Mouse (Mus musculus) embryonic facial prominence, embryonic 12.5 days (tissue): Measurements from ENCODE around the gene Rap1gap2. TPM values are rescaled to one million over a fixed set of nuclear protein-coding genes. Genes with fewer than 3 reads are reported as not detected.
A peak's percentile ranks its signal among the peaks of the same experiment; 100 is the strongest.
"Not testable (repeated sequence)": the region's sequence is repeated elsewhere in the genome, so short reads cannot be mapped to it uniquely, and the experiment has no call there.

Experiments
- ATAC-seq: fragments of 200-750 bp; cut with Nextera tagmentation; 2 replicates; pipeline ENCODE4 v1.8.0; 2017; ENCODE audit not compliant: insufficient number of reproducible peaks, insufficient read depth, low FRiP score, low TSS enrichment
- H3K27ac ChIP-seq: fragments of 300-500 bp; sonication (generic); 2 replicates; pipeline ENCODE4 v1.5.1; 2016; ENCODE audit warnings: mild to moderate bottlenecking
- H3K27me3 ChIP-seq: fragments of 300-500 bp; sonication (generic); 2 replicates; pipeline ENCODE4 v1.6.1; 2016; ENCODE audit warnings: mild to moderate bottlenecking, moderate library complexity
- H3K36me3 ChIP-seq: fragments of 300-500 bp; sonication (generic); 2 replicates; pipeline ENCODE4 v1.6.1; 2016; ENCODE audit warnings: mild to moderate bottlenecking
- H3K4me1 ChIP-seq: fragments of 300-500 bp; sonication (generic); 2 replicates; pipeline ENCODE4 v1.6.1; 2016
- H3K4me2 ChIP-seq: fragments of 300-500 bp; sonication (generic); replicated peaks from 2 replicates; pipeline ENCODE4 v1.6.1; 2016; ENCODE audit warnings: mild to moderate bottlenecking, moderate library complexity
- H3K4me3 ChIP-seq: fragments of 300-500 bp; sonication (generic); 2 replicates; pipeline ENCODE4 v1.5.1; 2016; ENCODE audit warnings: mild to moderate bottlenecking
- H3K9ac ChIP-seq: fragments of 300-500 bp; sonication (generic); 2 replicates; pipeline ENCODE4 v1.6.1; 2016; ENCODE audit warnings: mild to moderate bottlenecking, moderate library complexity
- H3K9me3 ChIP-seq: fragments of 300-500 bp; sonication (generic); 2 replicates; pipeline ENCODE4 v1.6.1; 2016; ENCODE audit warnings: mild to moderate bottlenecking, moderate library complexity
- WGBS: fragments of 180-500 bp; shearing (Covaris S2); methylation state at CpG from one replicate; pipeline ENCODE4 v1.1.7; 2016; 5-methylcytosine and 5-hydroxymethylcytosine counted together
- polyA plus RNA-seq: library from polyadenylated mRNA; unstranded; fragments of >200 nt; fragmentation: Nextera tagmentation; extraction: Ambion mirVana; gene quantifications from 2 replicates; pipeline ENCODE4 v1.2.1, GENCODE M21; 2016

The Rap1gap2 gene
- polyA plus RNA-seq, 1 experiment from 2014 or later, result 3.6 TPM

DNA sequence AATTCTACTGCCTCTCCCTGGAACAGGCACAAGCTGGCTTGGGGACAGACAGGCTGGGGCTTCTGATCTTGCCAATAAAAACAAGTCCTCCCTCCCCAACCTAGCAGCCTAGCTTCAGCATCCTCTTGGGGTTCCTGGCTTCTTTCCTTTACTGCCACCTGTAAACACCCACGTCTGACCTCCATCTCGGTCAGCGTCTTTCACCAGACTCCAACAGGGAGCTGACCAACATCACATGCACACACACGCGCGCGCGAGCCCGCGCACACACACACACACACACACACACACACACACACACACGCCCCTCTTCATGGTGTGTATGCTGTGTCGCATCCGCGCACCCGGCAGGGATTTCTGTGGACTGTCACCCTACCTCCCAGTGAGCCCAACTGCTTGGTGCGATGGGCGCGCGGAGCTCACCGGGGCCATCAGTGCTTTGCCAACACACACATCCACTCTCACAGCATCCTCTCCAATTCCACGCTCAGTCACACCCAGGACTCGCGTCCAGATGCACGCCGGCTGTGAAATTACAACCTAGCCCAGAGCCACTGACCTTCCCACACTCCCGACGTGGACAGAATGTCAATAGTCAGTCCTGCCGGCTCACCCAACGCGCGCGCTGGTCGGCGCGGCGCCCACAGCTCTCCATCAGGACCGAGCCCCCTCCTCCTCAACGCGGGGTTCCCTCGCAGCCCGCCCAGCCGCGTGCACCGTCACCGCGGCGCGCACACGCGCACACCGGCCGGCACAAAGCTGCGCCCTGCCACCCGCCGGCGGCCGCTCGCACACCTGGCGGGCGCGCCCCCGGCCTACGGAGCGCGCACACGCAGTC is 21.1 kb downstream of the Rap1gap2 start:
- H3K27ac ChIP-seq, result no peak overlapping the region
- H3K9me3 ChIP-seq, result no peaks in the 10 kb centered on the region
- H3K4me1 ChIP-seq, result peaks cover 8% of the 10 kb centered on the region; the same call in 1 of the 2 replicates
- H3K36me3 ChIP-seq, result no peaks in the 10 kb centered on the region
- H3K4me2 ChIP-seq, result peak overlapping the region; percentile 71
- ATAC-seq, result no peak
- peak overlapping the region; percentile 40 for H3K4me3 ChIP-seq
- WGBS, result 4% methylated on average over 66 of the region's 66 CpGs
- peaks cover 55% of the 10 kb centered on the region for H3K27me3 ChIP-seq
- peak overlapping the region; percentile 29; the same call in 1 of the 2 replicates for H3K9ac ChIP-seq

DNA sequence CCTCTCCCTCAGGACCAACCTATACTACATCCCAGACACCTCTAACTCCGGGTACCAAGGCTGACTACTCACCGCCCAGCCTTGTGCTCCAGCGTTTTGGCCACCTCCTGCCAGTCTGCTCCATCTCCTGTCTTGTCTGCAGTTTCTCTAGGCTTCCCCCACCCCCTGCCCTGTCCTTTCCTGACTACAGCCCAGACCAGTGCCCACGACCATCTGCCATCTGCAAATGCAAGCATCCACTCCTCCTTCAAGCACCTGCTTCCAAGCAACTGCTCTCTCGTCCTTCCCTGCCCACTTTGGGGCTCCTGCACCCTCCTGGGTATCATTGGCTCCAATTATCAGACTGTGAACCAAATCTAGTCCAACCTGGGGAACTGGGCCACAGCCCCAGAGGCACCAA is 24.3 kb downstream of the Rap1gap2 start:
- H3K27ac ChIP-seq, result no peak overlapping the region
- H3K4me2 ChIP-seq, result no peak overlapping the region
- peaks cover 8% of the 10 kb centered on the region; the same call in 1 of the 2 replicates for H3K4me1 ChIP-seq
- 69% methylated on average over 5 of the region's 5 CpGs for WGBS
- H3K27me3 ChIP-seq, result peaks cover 40% of the 10 kb centered on the region
- no peaks in the 10 kb centered on the region for H3K9me3 ChIP-seq
- no peak overlapping the region for H3K9ac ChIP-seq
- no peak for ATAC-seq
- H3K4me3 ChIP-seq, result no peak overlapping the region
- no peaks in the 10 kb centered on the region for H3K36me3 ChIP-seq

GRCm38 (mm10) chr11:74584946-74585723 is 25.6 kb downstream of the Rap1gap2 start:
- H3K27ac ChIP-seq, result no peak overlapping the region

GRCm38 (mm10) chr11:74583824-74584349 is 26.8 kb downstream of the Rap1gap2 start:
- no peak overlapping the region for H3K27ac ChIP-seq
- no peak overlapping the region for H3K4me3 ChIP-seq
- H3K9me3 ChIP-seq, result no peaks in the 10 kb centered on the region
- H3K4me1 ChIP-seq, result no peaks in the 10 kb centered on the region
- ATAC-seq, result no peak
- peaks cover 14% of the 10 kb centered on the region for H3K27me3 ChIP-seq
- 67% methylated on average over 7 of the region's 7 CpGs for WGBS
- H3K36me3 ChIP-seq, result no peaks in the 10 kb centered on the region
- no peak overlapping the region for H3K4me2 ChIP-seq
- no peak overlapping the region for H3K9ac ChIP-seq

More at GRCm38 (mm10) chr11:74584946-74585723, 25.6 kb downstream of the Rap1gap2 start:
- H3K4me1 ChIP-seq, result peaks cover 7% of the 10 kb centered on the region; the same call in 1 of the 2 replicates
- peaks cover 27% of the 10 kb centered on the region for H3K27me3 ChIP-seq
- H3K9ac ChIP-seq, result no peak overlapping the region
- H3K4me3 ChIP-seq, result no peak overlapping the region
- no peaks in the 10 kb centered on the region for H3K9me3 ChIP-seq
- no peaks in the 10 kb centered on the region for H3K36me3 ChIP-seq
- no peak overlapping the region for H3K4me2 ChIP-seq
- no peak for ATAC-seq
- 65% methylated on average over 10 of the region's 10 CpGs for WGBS

DNA sequence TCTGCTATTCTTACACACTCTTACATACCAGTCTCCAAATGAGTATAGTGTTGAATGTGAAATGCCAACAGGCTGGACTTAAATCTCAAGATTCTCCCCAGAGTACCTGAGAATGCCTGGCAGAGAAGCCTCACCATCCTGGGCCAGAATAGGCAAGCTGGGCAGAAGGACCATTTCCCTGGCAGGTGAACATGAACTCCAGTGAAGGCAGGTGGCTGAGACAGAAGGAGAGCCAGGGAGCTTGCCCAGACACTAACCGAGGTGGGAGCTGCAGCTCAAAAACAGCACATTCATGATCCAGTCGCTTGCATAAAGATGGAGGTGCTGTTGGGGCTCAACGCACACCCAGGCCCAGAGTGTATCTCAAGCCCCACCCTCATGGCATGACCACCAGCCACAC is 28.3 kb downstream of the Rap1gap2 start:
- peaks cover under 1% of the 10 kb centered on the region; the same call in 1 of the 2 replicates for H3K27me3 ChIP-seq
- 80% methylated on average over 3 of the region's 3 CpGs for WGBS
- no peak overlapping the region for H3K4me2 ChIP-seq
- H3K9me3 ChIP-seq, result no peaks in the 10 kb centered on the region
- H3K36me3 ChIP-seq, result no peaks in the 10 kb centered on the region
- H3K9ac ChIP-seq, result no peak overlapping the region
- H3K27ac ChIP-seq, result no peak overlapping the region
- no peak for ATAC-seq
- H3K4me1 ChIP-seq, result no peaks in the 10 kb centered on the region
- no peak overlapping the region for H3K4me3 ChIP-seq

DNA sequence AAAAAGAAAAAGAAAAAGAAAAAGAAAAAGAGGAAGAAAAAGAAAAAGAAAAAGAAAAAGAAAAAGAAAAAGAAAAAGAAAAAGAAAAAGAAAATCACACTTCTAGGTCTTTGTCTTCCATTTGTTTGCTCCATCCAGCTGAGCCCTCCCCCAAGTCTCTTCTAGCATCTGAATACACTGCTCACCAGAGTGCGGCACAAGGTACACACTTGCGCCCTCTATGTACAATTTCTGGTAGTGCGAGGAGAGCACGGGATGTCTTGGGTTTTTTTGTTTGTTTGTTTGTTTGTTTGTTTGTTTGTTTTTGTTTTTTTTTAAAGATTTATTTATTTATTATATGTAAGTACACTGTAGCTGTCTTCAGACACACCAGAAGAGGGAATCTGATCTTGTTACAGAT is 29.4 kb downstream of the Rap1gap2 start:
- not testable (repeated sequence) for H3K27ac ChIP-seq, ATAC-seq, H3K27me3 ChIP-seq, H3K36me3 ChIP-seq, H3K9me3 ChIP-seq, H3K4me3 ChIP-seq, H3K4me1 ChIP-seq, H3K9ac ChIP-seq, H3K4me2 ChIP-seq
- 57% methylated on average over 4 of the region's 4 CpGs for WGBS

DNA sequence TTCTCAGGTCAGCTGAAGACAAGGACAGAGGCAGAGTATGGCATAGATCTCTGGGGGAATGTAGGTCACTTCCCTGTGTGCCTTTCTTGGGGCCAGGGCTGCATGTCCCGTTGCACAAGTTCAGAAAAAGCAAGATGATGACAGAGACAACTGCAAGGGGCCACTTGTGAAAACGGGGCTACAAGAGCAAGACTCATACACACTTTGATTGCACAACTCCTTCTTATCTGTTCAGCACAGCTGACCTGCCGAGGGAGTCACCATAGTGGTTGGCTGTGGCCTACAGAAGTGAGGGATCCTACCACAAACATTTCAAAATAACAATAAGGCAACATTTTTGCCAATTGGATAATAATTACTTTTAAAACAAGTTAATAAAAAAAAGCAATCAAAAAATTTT is 33.6 kb downstream of the Rap1gap2 start:
- 72% methylated on average over 3 of the region's 3 CpGs for WGBS

GRCm38 (mm10) chr11:74575940-74576339 is 34.8 kb downstream of the Rap1gap2 start:
- no peak for ATAC-seq
- Histone ChIP-seq H3K4me1 (0 out of 2 replicates have a peak, but pooled peaks cover 2% of the 10 kb centered on the region), H3K9ac (no peak overlapping the region), H3K36me3 (no peaks in the 10 kb centered on the region), H3K27me3 (no peaks in the 10 kb centered on the region), H3K4me2 (no peak overlapping the region), H3K4me3 (no peak overlapping the region), H3K9me3 (no peaks in the 10 kb centered on the region), H3K27ac (no peak overlapping the region)
- 81% methylated on average over 3 of the region's 3 CpGs for WGBS

More for the DNA sequence above, 33.6 kb downstream of the Rap1gap2 start:
- Histone ChIP-seq H3K4me1 (0 out of 2 replicates have a peak, but pooled peaks cover 2% of the 10 kb centered on the region), H3K9ac (no peak overlapping the region), H3K27me3 (no peaks in the 10 kb centered on the region), H3K27ac (no peak overlapping the region), H3K9me3 (no peaks in the 10 kb centered on the region), H3K36me3 (no peaks in the 10 kb centered on the region), H3K4me3 (no peak overlapping the region), H3K4me2 (no peak overlapping the region)
- ATAC-seq, result no peak

DNA sequence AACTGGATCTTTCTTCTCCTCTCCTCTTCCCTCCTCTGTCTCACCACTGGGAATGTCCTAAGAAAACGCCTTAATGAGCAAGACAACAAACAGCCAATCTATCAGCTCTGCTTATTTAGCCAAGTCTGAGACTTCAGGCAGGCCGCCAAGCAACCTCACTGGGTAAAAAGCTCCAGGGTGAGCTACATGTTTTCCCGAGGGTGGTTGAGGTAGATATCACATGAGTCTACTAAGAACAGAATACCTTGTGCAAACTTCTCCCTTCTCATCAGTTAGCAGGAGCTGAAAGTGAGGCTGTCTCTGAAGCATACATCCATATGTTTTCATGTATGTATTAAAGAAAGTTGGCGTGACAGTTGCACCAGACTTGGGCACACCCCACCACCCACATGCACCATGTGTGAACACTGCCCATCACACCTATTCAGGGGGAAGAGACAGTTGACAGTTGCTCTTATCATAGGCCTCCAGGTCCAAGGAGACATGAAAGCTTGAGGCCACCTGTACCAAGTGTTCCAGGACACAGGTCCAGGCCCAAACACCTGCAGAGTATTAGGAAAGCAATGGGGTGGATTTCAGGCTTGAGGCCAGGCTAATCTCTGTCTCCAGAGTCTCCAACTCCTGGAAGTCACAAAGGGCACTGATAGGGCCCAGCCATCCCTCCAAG is 35.8 kb downstream of the Rap1gap2 start:
- H3K4me3 ChIP-seq, result no peak overlapping the region
- H3K36me3 ChIP-seq, result no peaks in the 10 kb centered on the region
- H3K4me1 ChIP-seq, result 0 out of 2 replicates have a peak, but pooled peaks cover 2% of the 10 kb centered on the region
- no peak overlapping the region for H3K4me2 ChIP-seq
- no peak for ATAC-seq
- H3K27ac ChIP-seq, result no peak overlapping the region
- no peaks in the 10 kb centered on the region for H3K27me3 ChIP-seq
- H3K9me3 ChIP-seq, result no peaks in the 10 kb centered on the region
- WGBS, result 72% methylated on average over 4 of the region's 4 CpGs
- H3K9ac ChIP-seq, result no peak overlapping the region

DNA sequence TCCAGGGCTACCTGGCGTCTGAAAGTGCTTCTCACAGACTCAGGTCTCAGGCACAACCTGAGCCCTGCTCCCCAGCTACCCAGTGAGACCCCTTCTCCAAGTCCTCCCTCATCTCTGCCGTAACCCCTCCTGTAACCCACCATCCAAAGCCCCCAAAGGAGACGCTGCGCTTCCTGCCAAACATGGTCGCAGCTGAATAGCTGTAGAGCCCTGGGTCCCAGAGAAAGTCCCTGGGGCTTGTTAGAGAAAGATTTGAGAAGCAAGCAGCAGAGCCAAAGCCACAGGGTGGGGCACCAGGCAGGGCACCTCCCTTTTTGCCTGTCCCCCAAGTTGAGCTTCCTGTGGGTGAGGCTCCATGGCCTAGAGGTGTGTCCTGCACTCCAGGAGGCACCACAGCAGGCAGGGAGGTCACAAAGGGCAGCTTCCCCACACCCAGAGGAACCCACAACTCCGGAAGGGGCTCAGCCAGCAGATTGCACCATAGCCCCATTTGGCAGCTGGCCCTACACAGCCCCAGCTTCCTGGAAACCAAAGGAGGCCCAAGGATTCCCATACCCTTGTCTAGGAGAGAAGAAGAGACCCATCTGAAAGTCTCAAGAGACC is 38.2 kb downstream of the Rap1gap2 start:
- Histone ChIP-seq H3K36me3 (no peaks in the 10 kb centered on the region), H3K27me3 (no peaks in the 10 kb centered on the region), H3K4me2 (no peak overlapping the region), H3K4me1 (0 out of 2 replicates have a peak, but pooled peaks cover 2% of the 10 kb centered on the region), H3K27ac (no peak overlapping the region), H3K4me3 (no peak overlapping the region), H3K9ac (no peak overlapping the region), H3K9me3 (no peaks in the 10 kb centered on the region)
- ATAC-seq, result peak; percentile 10; the same call in 1 of the 2 replicates
- 83% methylated on average over 6 of the region's 6 CpGs for WGBS

- Histone ChIP-seq H3K4me2 (no peak overlapping the region), H3K27me3 (no peaks in the 10 kb centered on the region), H3K36me3 (no peaks in the 10 kb centered on the region), H3K9ac (no peak overlapping the region), H3K4me3 (no peak overlapping the region), H3K9me3 (no peaks in the 10 kb centered on the region), H3K4me1 (0 out of 2 replicates have a peak, but pooled peaks cover 2% of the 10 kb centered on the region), H3K27ac (no peak overlapping the region)
- 71% methylated on average over 6 of the region's 6 CpGs for WGBS
- no peak for ATAC-seq
Measured at GRCm38 (mm10) chr11:74569735-74570134, 41.0 kb downstream of the Rap1gap2 start.
